Mouse (Mus musculus) megakaryocyte progenitor cell, adult 5-6 weeks (primary cell): ENCODE results near the gene Rhbg. TPM values are rescaled to one million over a fixed set of nuclear protein-coding genes. Genes with fewer than 3 reads are reported as not detected.
A peak's percentile ranks its signal among the peaks of the same experiment; 100 is the strongest.

ENCODE experiments used
- ATAC-seq: replicated peaks from 2 replicates; pipeline ENCODE4 v1.8.0; 2016; ENCODE audit warnings: mild to moderate bottlenecking, moderate TSS enrichment, inconsistent platforms; ENCODE audit not compliant: poor library complexity
- total RNA-seq, 2 experiments: library from RNA; stranded (forward) in 1 of 2; stranded (reverse) in 1 of 2; fragments of 157-497, 149-512 nt in 1 of 2; fragments of 200-1000 nt in 1 of 2; gene quantifications; 2 replicates each; pipeline versions ENCODE4 v1.2.3 to v1.2.4; 2015 to 2017

The Rhbg gene
- total RNA-seq, 2 experiments from 2014 or later, result not detected

DNA sequence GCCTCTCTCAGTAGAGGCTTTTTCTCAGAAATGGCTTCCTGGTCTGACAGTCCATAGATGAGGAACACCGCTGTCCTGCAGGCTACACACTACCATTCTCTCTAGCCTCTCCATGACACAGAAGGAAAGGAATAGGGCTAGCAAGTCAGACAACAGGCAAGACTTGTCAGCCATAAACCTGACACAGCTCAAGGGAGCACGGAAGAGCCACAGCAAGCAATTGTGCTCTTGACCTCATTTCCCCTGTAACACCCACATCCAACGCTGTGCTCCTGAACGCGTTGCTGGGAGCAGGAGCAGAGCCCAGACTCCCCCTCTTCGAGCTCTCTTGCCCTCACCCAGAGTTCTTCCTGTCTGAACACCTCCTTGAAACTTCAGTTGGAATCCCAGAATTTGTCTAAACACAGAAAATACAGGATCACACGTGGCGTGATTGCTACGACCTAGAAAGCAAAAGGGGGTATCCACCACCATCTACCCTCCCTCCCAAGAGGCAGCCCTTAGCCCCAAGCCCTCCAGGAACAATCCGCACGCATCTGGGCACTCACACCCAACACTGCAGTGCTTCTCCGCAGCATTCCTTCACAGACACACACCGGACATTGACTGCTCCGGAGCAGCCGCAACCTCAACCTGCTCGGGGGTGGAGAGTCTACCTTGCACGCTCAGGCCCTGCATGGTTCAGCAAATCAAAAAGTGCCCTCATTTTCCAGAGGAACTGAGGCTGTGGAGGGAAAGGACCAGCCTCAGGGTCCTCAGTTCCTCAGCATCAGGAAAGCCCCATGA lies 24.1 kb downstream of the Rhbg start:
- ATAC-seq, result no peak

DNA sequence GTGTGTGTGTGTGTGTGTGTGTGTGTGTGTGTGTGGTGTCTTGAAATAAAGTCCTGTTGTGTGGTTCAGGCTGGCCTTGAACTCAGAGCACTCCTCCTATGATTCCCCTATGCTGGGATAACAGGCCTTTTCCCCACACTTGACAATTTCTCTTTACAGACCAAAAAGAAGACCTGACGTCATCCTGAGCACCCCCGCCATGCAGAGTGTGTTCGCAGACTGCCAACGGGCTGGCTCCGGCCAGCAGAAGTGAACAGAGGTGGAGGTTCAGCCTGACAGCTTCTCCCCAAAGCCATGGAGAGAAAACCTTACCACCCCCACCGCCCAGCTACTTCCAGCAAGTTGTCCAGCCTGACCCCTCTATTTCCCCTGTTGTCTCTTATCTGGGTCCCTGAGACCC lies 25.0 kb downstream of the Rhbg start:
- no peak for ATAC-seq

DNA sequence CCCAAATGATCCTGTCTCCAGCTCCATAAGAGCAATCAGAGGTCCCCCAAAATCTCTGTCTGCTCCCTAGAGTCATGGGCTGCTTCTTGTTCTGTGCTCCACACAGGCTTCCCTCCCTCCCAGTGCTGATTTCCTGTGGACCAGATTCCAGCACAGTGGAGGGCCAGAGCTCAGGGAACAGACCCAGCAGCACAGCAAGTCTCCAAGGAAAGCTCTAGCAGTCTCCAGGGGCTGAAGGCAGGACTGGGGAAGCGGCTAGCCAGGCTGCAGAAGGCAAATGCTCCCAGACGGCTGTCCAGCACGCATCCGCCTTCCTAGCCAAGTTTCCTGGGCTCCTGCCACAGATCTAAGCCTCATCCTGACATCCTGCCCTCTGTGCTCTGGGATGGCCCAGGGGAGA lies 25.6 kb downstream of the Rhbg start:
- no peak for ATAC-seq

GRCm38 (mm10) chr3:88227976-88228375 lies 26.5 kb downstream of the Rhbg start:
- ATAC-seq, result no peak

- ATAC-seq, result no peak
These were observed 27.2 kb downstream of the Rhbg start for GRCm38 (mm10) chr3:88227260-88227659.

- ATAC-seq, result no peak
These were observed 28.2 kb downstream of the Rhbg start for GRCm38 (mm10) chr3:88226101-88226845.

GRCm38 (mm10) chr3:88224929-88225328 lies 29.6 kb downstream of the Rhbg start:
- ATAC-seq, result no peak

DNA sequence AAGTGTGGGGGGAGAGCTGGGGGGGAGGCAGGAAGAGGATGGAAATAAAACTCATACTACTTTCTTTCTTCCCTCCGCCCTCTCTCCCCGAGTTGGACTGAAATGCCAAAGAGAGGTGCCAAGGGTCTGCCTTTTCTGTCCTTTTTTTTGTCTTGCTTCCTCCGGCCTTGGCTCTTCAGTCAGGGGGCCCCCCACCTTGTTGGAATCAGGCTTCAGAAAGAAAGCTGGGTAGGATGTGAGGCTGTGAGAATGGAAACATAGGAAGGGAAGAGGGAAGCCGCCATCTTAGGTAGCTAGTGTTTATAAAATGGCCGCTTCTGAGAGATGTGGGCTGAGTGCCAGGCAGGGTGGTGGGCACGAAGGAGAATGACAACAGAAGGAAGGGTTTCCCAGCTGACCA lies 32.1 kb downstream of the Rhbg start:
- ATAC-seq, result no peak

DNA sequence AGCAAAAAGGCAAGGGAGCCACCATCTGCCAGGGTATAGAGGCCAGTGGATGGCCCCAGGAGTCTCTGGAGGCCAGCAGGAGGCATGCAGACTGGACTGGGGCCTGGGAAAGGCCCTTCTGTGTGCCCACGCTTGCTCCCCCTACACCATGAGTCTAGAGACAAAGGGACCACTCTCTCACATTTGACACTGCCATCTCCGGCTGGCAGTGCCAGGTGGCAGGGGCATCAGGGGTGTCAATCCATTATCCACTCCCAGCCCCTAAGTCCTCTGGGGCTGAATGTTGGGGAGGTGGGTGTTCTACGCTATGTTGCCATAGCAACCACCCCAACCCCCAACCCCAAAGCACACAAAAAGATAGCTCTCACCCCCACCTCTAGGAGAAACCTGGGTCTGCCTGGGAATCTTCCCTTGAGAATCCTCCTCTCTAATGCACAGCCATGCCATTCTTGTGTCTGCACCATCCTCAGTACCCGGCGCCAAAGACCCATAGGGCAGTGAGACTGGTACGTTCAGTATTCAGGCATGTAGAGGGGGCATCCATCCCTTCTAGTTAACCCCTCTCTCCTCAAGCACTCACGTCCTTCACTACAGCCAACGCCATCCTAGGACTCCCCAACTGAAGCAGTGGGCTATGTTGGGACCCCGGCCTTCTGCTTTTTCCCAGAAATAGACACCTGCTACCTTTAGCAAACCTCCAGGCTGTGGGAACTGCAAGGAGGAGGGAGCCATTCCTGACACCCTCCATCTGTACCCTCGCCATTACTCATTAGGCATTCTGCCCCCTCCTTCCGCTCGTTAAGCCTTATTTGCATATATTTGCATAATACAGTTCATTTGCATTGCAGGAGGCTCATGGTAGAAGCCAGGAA lies 32.8 kb downstream of the Rhbg start:
- ATAC-seq, result no peak

- ATAC-seq, result peak; percentile 97
These were observed 33.7 kb downstream of the Rhbg start for GRCm38 (mm10) chr3:88220842-88221241.

DNA sequence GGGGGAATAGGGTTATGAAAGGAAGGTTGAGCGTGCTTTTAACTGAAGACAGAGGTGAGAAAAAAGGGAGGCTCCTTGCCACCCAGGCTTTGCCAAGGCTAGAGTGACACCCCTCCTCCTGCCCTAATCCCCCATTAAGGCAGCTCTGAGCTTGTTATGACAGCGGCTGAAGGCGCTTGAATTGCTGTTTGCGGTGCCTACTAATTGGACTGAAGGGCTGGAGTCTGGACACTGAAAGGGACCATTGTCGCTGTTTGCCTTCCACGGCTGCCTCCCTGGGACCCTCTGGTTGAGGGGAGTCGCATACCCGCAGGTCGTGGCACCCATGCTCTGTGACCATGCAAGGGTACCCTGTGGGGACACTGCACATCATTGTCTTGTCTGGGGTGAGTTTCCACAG lies 34.6 kb downstream of the Rhbg start:
- ATAC-seq, result no peak

- no peak for ATAC-seq
These were observed 36.8 kb downstream of the Rhbg start for GRCm38 (mm10) chr3:88217679-88218078.

GRCm38 (mm10) chr3:88216534-88217326 lies 37.8 kb downstream of the Rhbg start:
- ATAC-seq, result no peak

- no peak for ATAC-seq
These were observed 38.4 kb downstream of the Rhbg start for GRCm38 (mm10) chr3:88216116-88216515.

GRCm38 (mm10) chr3:88215553-88216004 lies 38.9 kb downstream of the Rhbg start:
- 0 out of 2 replicates have a peak, but pooled peaks have one; percentile 7 for ATAC-seq

DNA sequence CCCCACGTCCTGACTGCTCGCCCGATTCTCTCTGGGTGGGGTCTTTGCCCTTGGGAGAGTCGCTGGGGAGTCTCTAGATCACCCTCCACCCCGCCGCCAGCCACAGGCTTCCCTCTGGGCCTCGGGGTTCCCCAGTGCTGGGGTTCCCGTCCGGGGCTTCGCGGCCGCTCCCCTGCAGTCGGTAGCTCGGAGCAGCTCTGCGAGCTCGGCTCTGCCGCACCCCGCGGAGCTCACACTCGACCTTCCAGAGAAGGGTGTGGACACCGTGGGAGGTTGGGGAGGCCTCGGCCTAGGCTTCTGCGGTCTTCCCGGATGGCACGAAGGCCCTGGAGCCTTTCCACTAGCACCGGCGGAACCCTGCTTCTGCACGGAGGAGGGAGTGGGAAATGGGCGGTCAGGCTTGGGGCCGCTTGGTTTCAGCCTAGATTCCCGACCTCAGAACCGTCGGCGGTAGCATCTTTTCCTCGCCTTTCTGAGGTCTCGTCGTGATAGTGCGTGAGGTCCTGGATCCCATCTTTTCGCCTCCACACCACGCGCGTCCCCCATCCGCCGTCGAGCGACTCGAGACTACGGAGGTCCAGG lies 39.4 kb downstream of the Rhbg start:
- peak; percentile 21; the same call in 1 of the 2 replicates for ATAC-seq

DNA sequence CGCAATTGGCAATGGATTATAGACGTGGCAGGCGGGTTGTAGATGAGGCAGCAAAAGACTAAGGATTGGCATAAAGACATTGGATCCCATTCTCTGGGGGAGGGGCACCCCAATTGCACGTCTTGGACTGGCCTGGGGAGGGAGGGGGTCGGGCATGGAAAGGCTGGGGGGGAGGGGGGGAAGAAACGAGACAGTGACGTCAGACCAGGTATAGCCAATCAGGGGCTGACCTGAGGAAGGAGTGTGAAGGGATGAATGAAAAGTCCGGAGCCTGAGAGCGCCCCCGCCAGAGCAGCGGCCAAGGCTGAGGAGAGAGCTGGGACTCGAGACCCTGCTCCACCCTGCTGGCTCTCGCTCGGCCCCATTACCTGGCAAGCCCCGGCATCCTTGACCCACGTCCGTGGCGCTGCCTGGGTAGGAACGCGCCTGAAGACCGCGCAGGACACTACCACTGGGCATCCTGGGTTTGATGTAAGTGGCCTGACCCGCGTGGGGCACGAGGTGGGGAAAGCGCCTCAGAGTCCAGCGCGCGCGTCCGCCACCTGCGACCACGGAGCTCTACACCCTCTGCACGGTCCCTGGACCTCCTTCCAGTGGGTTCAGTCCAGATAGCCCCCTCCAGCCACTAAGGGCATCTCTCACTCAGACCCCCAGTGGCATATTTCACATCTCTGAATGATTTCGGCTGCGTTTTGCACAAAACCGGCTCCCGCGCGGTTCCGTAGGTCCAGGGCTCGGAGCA lies 40.1 kb downstream of the Rhbg start:
- ATAC-seq, result no peak

- ATAC-seq, result peak; percentile 35
These were observed 41.5 kb downstream of the Rhbg start for GRCm38 (mm10) chr3:88213019-88213418.

- ATAC-seq, result no peak
These were observed 42.2 kb downstream of the Rhbg start for GRCm38 (mm10) chr3:88212356-88212755.
